Mouse (Mus musculus) gastrocnemius, adult 18-20 months (tissue): ENCODE results near the gene Ier3. TPM values are rescaled to one million over a fixed set of nuclear protein-coding genes. Genes with fewer than 3 reads are reported as not detected.

Experiments
- DNase-seq: peaks from one replicate; pipeline ENCODE4 v3.0.0; 2021; ENCODE audit warnings: low spot score
- microRNA-seq: library from miRNA; unstranded; fragments of <30 nt; microRNA quantifications from one replicate; pipeline ENCODE4 v1.2.0, GENCODE M21; 2021
- total RNA-seq, 2 experiments: library from RNA; stranded (reverse); gene quantifications; 2 replicates each; pipeline ENCODE4 v1.2.3; 2021

Gene Ier3
- total RNA-seq, 2 experiments from 2014 or later: 7.1 to 8.0 TPM

GRCm38 (mm10) chr17:35866281-35866831 lies 44.9 kb downstream of the Ier3 start:
- DNase-seq: peak; percentile 75

- DNase-seq: peak; percentile 41
Observed at GRCm38 (mm10) chr17:35866911-35867890, 45.7 kb downstream of the Ier3 start.

GRCm38 (mm10) chr17:35868165-35868820 lies 46.8 kb downstream of the Ier3 start:
- DNase-seq: no peak

- DNase-seq: no peak
Observed at GRCm38 (mm10) chr17:35868961-35869345, 47.5 kb downstream of the Ier3 start.

- DNase-seq: peak; percentile 36
Observed at GRCm38 (mm10) chr17:35869346-35870067, 48.0 kb downstream of the Ier3 start.

- DNase-seq: peak; percentile 44
Observed at GRCm38 (mm10) chr17:35870151-35870883, 48.8 kb downstream of the Ier3 start.

- DNase-seq: no peak
Observed at GRCm38 (mm10) chr17:35870884-35871696, 49.6 kb downstream of the Ier3 start.

Small RNAs within 50 kb of the gene (microRNA-seq; reads per million reads assigned to microRNA genes)
- not detected for gene Gm28033

Other genes with a start within 250 kb of the Ier3 start
- gene Sfta2, start 220.1 kb upstream of the Ier3 start, total RNA-seq: not detected
- gene Gm9573, start 195.0 kb upstream of the Ier3 start, total RNA-seq: not detected
- gene Mucl3, start 178.0 kb upstream of the Ier3 start, total RNA-seq: not detected
- 10 to 100 TPM in 1 of 2 experiments, 1 to 10 TPM in 1; 9.8 to 13.7 TPM for gene Vars2, start 154.1 kb upstream of the Ier3 start, total RNA-seq
- gene Gtf2h4, start 147.9 kb upstream of the Ier3 start, total RNA-seq: 10 to 100 TPM; 17.7 to 18.9 TPM
- 10 to 100 TPM; 12.4 to 17.1 TPM for gene Ddr1, start 117.1 kb upstream of the Ier3 start, total RNA-seq
- 10 to 100 TPM; 58.1 to 61.3 TPM for gene Flot1, start 1.5 kb downstream of the Ier3 start, total RNA-seq
- gene Tubb5, start 16.6 kb downstream of the Ier3 start, total RNA-seq: 10 to 100 TPM; 25.7 to 34.7 TPM
- gene Mdc1, start 19.8 kb downstream of the Ier3 start, total RNA-seq: 1 to 10 TPM; 4.2 to 6.7 TPM
- gene Nrm, start 39.6 kb downstream of the Ier3 start, total RNA-seq: 1 to 10 TPM in 1 of 2 experiments, under 1 TPM in 1; 0.68 to 1.5 TPM
- gene Ppp1r18, start 43.9 kb downstream of the Ier3 start, total RNA-seq: 1 to 10 TPM; 4.1 to 5.8 TPM
- 10 to 100 TPM; 11.7 to 14.1 TPM for gene Dhx16, start 58.1 kb downstream of the Ier3 start, total RNA-seq
- 10 to 100 TPM; 78.6 to 79.3 TPM for gene 2310061I04Rik, start 75.7 kb downstream of the Ier3 start, total RNA-seq
- gene Atat1, start 88.4 kb downstream of the Ier3 start, total RNA-seq: 1 to 10 TPM; 3.9 to 4.8 TPM
- gene Mrps18b, start 94.7 kb downstream of the Ier3 start, total RNA-seq: 10 to 100 TPM; 61.6 to 62.4 TPM
- 10 to 100 TPM; 23.2 to 43.9 TPM for gene Ppp1r10, start 94.8 kb downstream of the Ier3 start, total RNA-seq
- 10 to 100 TPM; 73.4 to 74.3 TPM for gene Abcf1, start 148.1 kb downstream of the Ier3 start, total RNA-seq
- 10 to 100 TPM; 20.2 to 26.0 TPM for gene Gnl1, start 158.2 kb downstream of the Ier3 start, total RNA-seq
- gene Prr3, start 158.6 kb downstream of the Ier3 start, total RNA-seq: 1 to 10 TPM; 2.1 to 3.2 TPM
- gene H2-T24, start 198.9 kb downstream of the Ier3 start, total RNA-seq: 1 to 10 TPM in 1 of 2 experiments, under 1 TPM in 1; 0.98 to 1.5 TPM
- gene H2-T23, start 211.2 kb downstream of the Ier3 start, total RNA-seq: 1 to 10 TPM; 7.0 to 9.4 TPM
- gene H2-T22, start 221.1 kb downstream of the Ier3 start, total RNA-seq: 10 to 100 TPM in 1 of 2 experiments, 1 to 10 TPM in 1; 7.9 to 15.7 TPM
- gene Gm6034, start 221.3 kb downstream of the Ier3 start, total RNA-seq: not detected
- gene Gm11127, start 236.7 kb downstream of the Ier3 start, total RNA-seq: 1 to 10 TPM; 1.4 to 3.2 TPM